Mouse (Mus musculus) liver (tissue): Measurements from ENCODE around the gene Fgfrl1.

Experiments used
- DNase-seq: peaks from one replicate; pipeline ENCODE4 v3.0.0-alpha.2; 2020; ENCODE audit warnings: mixed read lengths

Gene Fgfrl1

DNA sequence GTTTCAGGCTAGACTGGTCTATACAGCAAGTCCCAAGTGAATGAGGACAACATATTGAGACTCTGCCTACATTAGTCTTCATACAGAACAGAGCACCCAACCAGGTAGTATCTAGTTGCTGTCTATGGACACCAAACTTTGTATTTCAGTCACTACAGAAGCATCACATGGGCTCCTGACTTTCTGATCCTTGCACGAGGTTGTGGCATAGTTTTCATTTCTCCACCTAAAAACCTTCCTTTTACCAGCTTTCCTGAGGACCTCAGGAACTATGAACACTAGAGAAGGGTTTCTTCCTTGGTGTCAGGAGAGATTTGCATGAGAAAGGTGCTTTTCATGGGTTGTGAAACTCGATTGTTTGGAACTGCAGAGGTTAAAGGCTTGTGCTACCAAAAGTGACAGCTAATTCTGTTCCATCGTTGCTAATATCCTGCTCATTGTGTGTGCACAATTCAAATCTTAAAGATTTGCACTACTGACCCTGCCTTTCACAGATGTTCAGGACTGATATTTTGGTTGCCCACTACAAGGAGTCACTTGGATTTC lies 23.7 kb upstream of the Fgfrl1 start:
- no peak for DNase-seq

DNA sequence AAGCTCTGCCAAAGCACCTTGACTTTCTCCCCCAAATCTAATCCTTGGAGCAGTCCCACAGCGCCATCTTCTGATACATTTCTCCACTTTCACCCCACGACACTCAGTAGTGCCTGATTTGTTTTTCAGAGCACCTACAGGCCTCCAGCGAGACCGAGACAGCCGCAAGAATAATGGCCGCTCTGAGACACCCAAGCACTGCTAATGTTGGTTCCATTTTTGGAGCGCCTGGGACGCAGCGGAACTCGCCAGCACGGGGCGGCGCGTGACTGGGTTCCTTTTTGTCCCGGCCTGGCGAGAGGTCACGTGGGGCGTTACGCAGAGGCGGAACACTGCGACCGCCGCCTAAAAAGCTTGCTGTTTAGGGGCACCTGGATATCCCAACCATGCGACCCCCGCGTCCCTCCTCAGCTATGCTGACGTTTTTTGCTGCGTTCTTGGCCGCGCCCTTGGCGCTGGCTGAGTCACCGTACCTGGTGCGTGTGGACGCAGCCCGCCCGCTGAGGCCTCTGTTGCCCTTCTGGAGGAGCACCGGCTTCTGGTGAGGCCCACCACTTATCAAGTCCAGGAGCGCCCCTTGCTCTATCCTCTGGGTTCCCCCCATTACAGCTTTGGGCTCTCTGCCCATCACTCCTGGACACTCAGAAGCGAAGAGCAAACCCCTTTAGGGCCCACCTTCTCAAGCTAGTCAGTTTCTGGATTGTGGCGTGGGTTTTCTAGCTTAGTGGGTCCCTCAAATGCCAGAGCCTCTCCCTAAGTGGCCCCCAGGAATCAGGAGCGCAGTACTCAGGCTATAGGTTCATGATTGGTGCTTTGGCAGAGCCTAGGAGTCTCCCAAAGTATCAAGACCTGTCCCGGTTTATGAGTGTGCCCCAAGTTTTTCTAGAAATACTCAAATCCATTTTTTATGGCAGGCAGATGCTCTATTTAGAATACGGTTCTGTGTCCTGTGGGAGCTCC lies 22.9 kb upstream of the Fgfrl1 start, which contains the start of gene Dgkq:
Gene Dgkq (minus strand): TSS at position 696 of the 960 bp plus-strand sequence.
- DNase-seq, result peak; percentile 87

DNA sequence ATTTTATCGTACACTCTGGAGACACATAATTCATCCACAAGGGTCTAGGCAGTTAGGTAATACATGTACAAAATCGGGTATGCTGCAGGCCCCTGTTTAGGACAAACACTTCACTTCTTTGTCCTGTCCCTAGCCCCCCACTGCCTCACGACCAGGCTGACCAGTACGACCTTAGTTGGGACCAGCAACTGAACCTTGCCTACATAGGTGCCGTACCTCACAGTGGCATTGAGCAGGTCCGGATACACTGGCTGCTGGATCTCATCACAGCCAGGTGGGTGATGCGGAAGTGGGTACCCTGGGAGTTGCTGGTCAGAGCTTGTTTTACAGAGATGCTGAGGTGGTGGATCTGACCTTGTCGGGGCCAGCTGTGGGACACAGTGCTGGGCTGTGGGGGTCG lies 22.2 kb upstream of the Fgfrl1 start:
- no peak for DNase-seq

DNA sequence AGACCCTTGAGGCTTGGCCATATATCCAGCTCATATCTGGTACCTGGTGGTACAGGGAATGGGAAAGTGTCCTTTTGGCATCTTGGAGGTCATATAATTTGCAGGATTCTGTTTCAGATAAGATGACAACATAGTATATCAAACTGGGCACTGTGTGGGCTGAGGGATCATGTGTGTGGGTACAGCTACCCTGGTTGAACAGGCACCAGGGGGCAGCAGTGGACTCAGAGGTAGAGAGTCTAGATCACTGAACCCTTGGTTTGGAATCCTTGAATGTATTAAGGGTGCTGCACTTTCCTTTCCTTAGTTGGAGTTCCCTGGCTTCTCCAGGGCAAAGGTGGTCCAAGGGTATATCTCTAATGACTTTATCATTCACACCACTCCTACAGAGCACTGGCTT lies 21.4 kb upstream of the Fgfrl1 start:
- DNase-seq, result peak; percentile 86

DNA sequence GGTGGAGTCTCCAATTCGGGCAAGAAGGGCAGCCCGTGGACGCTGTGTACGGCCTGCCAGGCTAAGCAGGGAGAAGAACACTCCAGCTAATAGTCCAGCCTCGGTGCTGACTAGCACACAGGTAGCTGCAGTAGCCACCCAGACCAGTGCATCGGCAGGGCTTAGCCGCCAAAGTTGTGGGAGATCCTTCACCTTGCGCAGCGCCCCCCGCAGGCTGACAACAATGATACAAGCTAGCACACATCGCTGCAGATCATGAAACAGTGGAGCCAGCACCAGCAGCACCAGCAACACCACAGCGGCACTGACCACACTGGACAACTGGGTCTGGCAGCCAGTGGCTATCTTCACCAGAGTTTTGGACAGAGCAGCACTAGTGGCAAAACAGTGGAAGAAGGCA lies 20.4 kb upstream of the Fgfrl1 start:
- no peak for DNase-seq

DNA sequence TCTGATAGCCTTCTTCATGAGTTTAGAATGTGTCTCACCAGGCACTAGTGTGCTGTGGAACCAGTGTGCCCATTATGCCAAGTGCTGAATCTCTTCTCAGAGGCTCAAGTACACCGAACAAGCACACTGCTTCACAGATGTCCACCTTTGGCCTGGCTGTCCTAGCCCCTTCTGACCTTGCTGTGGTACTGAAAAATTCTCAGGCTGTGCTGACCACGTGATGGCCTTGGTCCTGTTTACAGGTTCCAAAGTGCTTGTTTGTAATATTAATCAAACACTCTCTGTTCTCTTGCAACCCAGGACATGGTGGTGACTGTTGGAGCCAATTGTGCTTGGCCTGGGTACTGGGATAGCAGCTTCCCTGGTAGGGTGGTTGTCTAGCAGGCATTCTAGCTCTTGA lies 17.6 kb upstream of the Fgfrl1 start:
- DNase-seq, result peak; percentile 44

DNA sequence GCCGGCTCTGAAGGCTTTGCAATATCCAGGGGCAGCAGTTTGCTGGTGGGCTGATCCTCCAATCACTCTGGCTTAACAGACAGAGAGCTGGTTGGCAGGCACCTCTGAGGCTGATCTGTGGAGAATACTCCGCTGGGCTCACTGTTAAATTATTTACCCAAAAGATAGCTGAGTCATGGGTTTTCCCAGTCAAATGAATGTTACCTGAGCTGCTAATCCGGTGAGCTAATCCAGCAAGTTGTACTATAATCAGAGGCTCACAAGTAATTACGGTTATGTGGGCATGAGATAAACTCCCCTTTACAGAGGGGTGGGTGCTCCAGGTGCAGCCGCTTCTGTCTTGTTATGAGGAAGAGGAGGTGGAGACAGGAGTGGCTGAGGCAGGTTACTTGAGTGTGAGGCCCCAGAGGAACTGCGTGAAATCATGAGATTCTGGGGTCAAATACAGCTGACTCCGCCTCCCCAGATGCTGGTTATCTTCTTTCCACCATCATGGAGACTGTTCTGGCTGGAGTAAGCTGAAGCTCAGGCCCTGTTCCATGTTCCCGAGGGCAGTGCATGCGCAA lies 16.8 kb upstream of the Fgfrl1 start, which contains the start of gene Slc26a1:
Gene Slc26a1 (minus strand): TSS at position 319 of the 566 bp plus-strand sequence.
- peak; percentile 79 for DNase-seq

DNA sequence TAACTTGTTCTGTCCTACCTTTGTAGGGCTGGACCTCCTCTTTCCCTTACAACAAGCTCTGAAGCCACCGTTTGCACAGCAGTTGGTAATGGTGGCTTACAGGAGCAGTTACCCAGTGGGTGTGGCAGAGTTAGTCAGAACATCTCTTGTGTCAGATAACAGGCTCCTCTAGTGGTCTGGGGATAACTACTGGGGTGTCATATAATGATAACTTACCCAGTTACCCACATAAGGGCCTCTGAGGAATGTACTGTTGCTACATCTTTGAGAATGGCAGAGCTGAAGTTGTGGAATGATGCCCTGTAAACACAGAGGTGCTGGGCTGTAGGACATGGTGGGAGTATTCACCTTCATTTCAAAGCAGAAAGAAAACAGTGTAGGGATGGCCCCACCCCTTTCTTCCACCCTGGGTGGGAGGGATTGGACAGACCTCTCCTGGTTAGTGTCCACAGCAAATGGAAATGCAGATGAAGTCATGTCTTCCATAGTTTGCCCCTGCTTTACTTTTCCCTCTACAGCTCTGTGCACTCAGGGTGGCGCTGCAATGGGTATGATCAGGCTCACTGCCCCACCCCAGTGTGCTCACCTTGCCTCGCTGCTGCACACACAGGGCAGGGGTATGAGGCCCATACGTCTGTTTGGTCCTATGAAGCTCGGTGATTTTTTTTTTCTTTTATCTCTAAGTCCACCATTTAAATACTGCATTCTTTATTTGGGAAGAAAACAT lies 15.2 kb upstream of the Fgfrl1 start:
- peak; percentile 69 for DNase-seq

DNA sequence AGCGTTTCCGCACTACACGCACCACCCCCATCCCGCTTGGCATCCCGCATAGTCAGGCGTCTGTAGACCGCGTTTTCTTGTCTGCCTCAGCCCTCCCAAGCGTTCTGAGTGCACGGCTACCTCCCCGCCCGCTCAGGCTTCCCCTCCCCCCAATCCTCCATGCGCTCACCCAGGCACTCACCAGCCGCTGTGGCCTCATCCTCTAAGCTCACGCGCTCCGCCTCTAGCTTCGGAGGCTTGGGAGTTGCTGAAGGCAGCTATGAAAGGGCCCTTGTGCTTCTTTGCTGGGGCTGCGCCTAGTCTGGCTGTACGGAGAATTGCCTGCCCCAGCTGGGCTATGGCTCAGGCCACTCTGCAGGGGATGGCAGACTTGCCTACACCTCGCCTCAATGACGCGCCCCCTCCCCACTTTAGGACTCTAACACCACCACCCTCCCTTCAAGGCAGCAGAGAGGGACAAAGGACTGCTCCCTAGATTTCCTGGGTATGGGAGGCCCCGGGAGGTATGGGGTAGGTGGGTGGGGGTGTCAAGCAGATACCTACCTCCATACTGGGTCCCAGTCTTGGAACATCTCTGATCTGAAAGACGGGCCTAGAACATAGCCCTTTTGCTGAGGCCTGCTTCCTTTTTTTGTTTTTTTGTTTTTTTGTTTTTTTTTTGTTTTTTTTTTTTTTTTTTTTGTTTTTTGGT lies 14.4 kb upstream of the Fgfrl1 start:
- DNase-seq, result peak; percentile 83

DNA sequence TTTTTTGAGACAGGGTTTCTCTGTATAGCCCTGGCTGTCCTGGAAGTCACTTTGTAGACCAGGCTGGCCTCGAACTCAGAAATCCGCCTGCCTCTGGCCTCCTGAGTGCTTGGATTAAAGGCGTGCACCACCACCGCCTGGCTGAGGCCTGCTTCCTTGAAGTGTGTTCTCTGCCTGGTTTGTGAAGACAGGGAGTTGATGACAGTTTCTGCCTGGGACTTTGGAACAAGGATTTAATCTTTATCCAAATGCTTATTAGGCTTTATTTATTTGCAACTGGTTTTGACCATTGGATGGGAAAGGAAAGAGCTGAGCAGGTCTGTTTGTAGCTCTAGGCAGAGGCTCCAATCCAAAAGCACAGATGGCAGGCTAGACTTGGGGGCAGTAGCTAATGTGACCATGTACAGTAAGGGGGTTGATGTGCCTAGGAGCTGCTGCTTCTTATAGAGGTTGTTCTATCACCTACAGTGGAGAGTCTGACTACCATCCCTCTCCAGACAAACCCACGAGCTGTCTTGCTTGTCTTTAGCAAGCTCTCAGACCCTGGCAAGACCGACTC lies 13.8 kb upstream of the Fgfrl1 start:
- no peak for DNase-seq

DNA sequence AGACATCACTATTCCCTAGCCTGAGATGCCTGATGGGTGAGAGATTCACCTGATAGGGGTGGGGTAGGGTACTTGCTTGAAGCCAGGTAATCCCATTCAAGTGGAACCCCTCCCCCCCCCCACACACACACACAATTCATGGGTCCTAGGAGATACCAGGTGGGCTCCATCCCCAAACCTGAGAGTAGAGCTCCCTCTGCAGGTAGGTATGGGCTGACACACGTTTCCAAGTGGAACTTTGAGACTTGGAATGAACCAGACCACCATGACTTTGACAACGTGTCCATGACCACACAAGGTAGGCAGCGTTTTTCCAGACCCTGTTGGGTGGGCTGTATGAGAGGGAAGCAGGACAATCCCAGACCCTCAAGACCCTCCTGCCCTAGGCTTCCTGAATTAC lies 12.3 kb upstream of the Fgfrl1 start:
- DNase-seq, result no peak

DNA sequence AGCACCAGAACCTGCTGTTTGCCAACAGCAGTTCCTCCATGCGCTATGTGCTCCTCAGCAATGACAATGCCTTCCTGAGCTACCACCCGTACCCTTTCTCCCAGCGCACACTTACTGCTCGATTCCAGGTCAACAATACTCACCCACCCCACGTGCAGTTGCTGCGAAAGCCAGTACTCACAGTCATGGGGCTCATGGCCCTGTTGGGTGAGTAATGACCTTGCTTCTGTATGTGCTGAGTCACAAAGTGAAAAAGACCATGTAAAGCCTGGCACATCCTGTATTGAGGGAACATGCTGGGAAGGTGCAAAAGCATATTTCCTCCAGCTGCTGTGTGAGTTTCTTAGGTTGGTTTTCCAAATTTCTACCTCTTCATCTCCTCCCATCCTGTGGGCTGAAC lies 11.3 kb upstream of the Fgfrl1 start:
- no peak for DNase-seq

DNA sequence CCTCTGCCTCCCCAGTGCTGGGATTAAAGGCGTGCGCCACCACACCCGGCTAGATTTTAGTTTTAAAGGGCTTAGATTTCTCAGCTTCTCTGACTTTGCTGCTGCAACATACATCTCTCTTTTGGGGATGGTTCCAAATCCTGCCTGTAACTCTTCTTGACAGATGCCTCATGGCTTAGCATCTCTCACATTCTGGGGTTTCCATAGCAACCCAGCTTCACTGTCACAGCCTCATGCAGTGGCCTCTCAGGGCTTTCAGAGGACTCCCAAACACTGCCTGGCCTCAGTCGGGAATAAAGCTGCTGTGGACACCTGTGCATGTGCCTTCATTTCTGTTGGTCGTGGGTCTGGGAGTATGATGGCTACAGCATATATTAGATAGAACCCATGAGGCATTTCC lies 3.1 kb upstream of the Fgfrl1 start:
- no peak for DNase-seq

DNA sequence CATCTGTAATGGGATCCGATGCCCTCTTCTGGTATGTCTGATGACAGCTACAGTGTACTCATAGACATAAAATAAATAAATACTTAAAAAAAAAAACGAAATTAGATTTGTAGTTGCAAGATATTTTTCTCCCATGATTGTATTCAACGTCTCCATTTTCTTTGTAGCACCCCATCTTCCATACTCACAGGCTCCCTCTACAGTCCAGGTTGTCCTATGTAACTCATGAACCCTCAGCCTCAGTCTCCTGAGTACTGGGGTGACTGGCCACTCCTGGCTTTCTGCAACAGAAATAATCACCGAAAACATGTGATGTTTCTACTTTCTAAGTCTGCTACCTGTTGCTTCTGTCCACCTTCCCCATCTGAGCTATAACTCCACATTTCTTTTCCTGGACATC lies 1.0 kb upstream of the Fgfrl1 start:
- DNase-seq, result no peak

DNA sequence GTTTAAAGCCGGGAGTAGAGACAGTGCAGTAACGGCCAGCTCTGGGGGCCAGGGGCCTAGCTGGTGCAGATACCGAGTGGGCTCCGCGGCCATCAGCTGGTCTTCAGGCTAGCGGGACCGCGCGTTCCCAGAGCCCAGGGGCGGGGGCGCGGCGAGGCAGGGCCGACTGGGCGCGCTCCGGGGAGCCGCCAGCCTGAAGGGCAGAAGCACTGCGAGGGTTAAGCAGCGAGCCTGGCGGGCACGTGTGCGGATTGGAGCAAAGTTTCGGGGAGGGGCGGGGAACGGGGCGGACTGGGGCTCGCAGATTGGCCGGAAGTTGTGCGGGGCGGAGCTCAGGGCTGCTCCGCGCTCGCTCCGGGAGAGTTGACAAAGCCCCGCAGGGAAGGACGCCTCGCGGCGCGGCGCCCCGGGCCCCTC lies 1.7 kb downstream of the Fgfrl1 start:
- peak; percentile 95 for DNase-seq

DNA sequence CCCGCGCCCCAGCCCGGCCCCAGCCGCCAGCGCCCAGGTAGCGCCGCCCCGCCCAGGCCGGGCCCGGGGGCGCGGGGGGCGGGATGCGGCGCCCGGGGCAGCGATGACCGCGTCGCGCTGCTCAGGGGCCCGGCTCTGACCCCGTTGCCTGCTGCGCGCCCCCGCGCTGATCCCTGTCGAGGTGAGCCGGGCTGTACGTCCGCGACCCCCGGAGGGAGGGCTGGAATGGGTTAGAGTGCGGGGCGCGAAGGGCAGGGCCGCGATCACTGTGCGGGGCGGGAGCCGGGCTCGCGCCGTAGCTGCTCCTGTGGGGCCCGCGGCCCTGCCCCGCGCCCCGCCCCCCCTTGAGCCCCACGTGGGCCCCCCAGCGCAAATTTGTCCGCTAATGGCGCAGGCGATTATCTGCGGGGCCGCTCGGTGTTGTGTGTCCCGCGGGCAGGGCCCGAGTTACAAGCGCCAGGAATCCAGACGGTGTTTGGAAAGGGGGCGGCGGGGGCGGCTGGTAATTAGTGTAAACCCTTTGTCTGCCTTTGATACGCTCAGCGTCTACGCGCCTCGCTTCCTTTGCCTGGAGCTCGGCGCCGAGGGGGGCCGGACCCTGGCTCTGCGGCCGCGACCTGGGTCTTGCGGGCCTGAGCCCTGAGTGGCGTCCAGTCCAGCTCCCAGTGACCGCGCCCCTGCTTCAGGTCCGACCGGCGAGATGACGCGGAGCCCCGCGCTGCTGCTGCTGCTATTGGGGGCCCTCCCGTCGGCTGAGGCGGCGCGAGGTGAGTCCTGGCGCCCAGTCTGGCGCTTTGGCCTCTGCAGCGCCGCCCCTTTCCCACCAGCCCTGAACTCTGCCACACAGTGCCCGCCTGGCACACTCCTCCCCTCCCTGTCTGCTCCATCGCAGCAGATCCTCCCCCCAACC lies 2.4 kb downstream of the Fgfrl1 start:
- DNase-seq, result peak; percentile 65

DNA sequence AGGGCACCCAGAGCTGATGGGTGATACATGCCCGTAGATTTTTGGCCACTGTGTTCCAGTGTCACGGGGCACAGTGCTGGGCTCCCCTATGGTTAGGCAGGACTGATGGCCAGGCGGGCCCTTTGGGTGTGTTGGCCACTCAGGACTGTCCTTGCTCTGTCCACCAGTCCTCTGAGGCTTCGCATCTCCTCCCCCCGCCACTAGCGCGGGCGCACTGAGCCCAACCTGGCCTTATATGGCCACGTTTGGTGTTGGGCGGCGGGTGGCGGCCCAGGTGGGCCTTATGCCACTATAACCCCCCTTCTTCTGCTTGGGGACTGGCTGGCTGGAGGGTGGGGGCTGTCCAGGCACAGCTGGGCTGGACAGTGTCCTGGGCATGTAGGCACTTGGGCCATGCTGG lies 3.7 kb downstream of the Fgfrl1 start:
- DNase-seq, result no peak

DNA sequence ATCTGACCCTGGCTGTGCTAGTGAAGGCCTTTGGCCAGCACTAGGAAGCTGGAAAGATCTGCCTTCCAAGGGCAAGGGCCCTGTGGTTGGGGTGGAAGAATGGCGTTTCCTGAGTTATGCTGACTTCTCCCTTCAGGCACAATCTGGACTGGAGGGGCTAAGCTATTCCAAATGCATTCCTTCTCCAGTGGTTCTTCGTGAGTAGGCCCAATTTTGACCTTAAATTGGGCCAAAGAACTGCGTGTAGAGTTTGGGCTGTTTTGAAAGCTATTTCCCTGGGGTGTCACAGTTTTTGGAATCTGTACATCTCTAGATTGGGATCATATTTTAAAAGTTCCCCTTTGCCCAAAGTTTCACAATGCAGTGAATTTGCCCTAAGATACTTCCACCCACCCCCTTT lies 4.4 kb downstream of the Fgfrl1 start:
- no peak for DNase-seq

DNA sequence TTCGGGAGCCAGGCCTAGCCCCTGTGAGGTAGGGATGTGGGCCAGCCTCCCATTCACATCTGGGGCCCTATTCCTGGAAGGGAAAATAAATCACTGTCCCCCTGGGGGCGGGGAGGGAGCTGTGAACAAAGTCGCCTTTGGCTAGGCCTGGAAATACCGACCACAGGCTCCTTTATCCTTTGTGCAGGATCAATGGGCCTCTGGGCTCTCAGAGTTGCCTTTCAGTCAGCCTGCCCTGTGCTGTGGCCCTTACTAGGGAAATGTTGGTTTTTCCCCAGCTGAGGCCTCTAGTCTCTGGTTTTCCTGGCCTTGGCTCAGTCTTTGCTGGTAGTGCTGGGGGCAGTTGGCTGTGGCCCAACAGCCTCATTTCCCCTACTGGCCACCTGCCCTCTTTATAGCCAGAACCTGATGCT lies 5.2 kb downstream of the Fgfrl1 start:
- no peak for DNase-seq

DNA sequence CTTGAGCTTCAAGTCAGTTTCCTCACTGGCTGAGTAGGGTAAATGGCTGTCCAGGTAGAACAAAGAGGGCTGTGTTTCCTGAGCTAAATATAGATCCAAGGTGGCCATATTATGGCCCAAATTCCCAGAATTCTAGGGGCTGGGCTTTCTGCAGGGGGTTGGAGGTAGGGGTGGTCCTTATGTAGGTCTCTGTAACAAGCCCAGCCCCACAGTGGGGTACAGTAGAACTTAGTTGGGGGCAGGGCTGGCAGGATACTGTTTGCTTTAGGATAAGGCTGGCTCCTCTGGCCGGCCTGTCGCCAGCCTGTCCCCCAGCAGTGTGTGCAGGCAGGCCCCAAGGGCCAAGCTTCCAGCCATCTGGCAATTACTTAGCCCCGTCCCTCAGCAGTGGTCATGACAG lies 8.2 kb downstream of the Fgfrl1 start:
- DNase-seq, result no peak

DNA sequence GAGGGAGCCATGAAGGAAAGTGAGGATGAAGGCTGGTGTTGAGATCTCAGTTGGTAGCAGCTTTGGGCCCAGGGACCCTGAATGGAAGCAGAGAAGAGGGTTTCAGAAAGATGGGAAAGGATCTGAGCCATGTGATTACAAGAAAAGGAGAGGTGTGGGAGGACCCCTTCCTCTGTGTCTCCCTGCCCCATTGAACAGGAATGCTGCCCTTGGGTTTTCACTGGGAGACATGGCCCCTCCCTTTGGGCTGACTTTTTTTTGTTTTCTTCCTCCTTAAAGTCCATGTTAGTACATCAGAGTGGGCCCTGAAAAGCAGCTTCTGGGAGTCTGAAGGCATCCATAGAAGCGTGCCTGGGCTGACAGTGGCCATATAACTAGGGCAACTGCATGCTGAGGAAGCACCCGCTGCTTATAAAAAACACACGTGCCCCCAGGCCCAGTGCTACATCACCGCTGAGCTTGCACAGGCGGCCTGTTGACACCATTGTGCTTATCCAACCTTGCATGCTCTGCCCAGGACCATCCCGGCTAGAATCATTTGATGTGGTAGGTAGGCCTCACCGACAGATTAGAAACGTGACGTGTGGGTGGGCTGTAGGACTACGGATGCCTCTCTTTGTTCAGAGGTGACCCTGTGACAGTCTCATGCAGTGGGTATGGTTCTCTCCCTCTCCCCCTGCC lies 9.3 kb downstream of the Fgfrl1 start:
- DNase-seq, result no peak
